In the genomic region with DNA sequence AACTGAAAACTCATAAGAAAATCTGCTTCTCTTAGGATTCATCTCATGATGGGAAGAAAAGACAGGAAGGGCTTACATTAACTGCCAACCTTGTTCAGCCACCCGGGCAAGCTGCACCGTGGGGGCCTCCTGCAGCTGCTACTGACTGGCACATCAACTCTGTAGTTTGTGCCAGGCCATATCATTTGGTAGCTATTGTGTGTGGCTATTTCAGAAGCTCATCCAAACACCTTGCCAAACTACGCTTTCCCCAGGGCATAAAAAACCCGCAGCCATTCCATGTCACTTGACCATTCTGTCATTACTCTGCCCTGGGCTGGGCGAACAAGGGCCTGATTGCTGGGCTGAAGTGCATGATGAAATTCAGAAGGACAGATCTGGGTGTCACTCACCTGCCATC, we compare ENCODE assay signal across 19 mouse cellular contexts.
DNase-seq lines count a peak whose midpoint lies in the region; ATAC-seq and TF ChIP-seq lines count a peak whose summit lies in the region.
"Had no signal": no experiment of that assay in that cellular context is flagged by ENCODE, and none has a peak within 500 bp of the region (broad histone marks: within the 10 kb centered on the region; RNA-seq: fewer than 3 reads in every experiment).

No protein-coding gene starts in this region.

- no peak overlapping the region for H3K4me2 ChIP-seq in hindbrain, postnatal 0 days (ENCODE audit: low read depth, low read length)
- no peak overlapping the region for H3K4me2 ChIP-seq in hindbrain, embryonic 13.5 days
- H3K4me2 ChIP-seq: embryonic facial prominence, embryonic 12.5 days; forebrain, embryonic 12.5 days; intestine, embryonic 15.5 days had no signal

- no peaks in the 10 kb centered on the region for H3K36me3 ChIP-seq in hindbrain, postnatal 0 days (ENCODE audit: insufficient read depth, low read length)
- H3K36me3 ChIP-seq in hindbrain, embryonic 13.5 days, result no peaks in the 10 kb centered on the region
- H3K36me3 ChIP-seq: embryonic facial prominence, embryonic 12.5 days; forebrain, embryonic 12.5 days; heart, embryonic 10.5 days; intestine, embryonic 15.5 days had no signal

- no peak overlapping the region for H3K27ac ChIP-seq in hindbrain, postnatal 0 days
- no peak overlapping the region for H3K27ac ChIP-seq in hindbrain, embryonic 13.5 days
- H3K27ac ChIP-seq: embryonic facial prominence, embryonic 12.5 days; forebrain, embryonic 12.5 days; heart, embryonic 10.5 days; intestine, embryonic 15.5 days had no signal

- no peak overlapping the region for H3K4me3 ChIP-seq in hindbrain, postnatal 0 days (ENCODE audit: low read length)
- H3K4me3 ChIP-seq in hindbrain, embryonic 13.5 days, result no peak overlapping the region
- H3K4me3 ChIP-seq: embryonic facial prominence, embryonic 12.5 days; forebrain, embryonic 12.5 days; heart, embryonic 10.5 days; intestine, embryonic 15.5 days had no signal

- H3K9ac ChIP-seq in hindbrain, postnatal 0 days (replicated peaks; ENCODE audit: low read length), result no peak overlapping the region
- no peak overlapping the region for H3K9ac ChIP-seq in hindbrain, embryonic 13.5 days
- H3K9ac ChIP-seq: embryonic facial prominence, embryonic 12.5 days; forebrain, embryonic 12.5 days; intestine, embryonic 15.5 days had no signal

- WGBS in hindbrain, postnatal 0 days, result 49% methylated on average over 5 of the region's 5 CpGs
- WGBS in hindbrain, embryonic 13.5 days, result 86% methylated on average over 5 of the region's 5 CpGs

- peak; percentile 69 for DNase-seq in cerebellum, adult 11-12 months
- peak; percentile 71 for DNase-seq in hindbrain, postnatal 0 days (ENCODE audit: low spot score)
- peak; percentile 82 for DNase-seq in Muller cell, postnatal 12 days (ENCODE audit: inconsistent ontology term)
- DNase-seq in cerebellum, adult 9-11 months, result peak; percentile 69
- DNase-seq: adrenal gland, adult 2 months; adrenal gland, postnatal 25 days; gastrocnemius, postnatal 10 days; heart, postnatal 10 days; heart, postnatal 4 days; kidney, adult 18-20 months had no signal

- H3K4me1 ChIP-seq in hindbrain, postnatal 0 days (ENCODE audit: insufficient read depth, low read length), result no peaks in the 10 kb centered on the region
- peaks cover 6% of the 10 kb centered on the region; the same call in 1 of the 2 replicates for H3K4me1 ChIP-seq in hindbrain, embryonic 13.5 days (replicated peaks)
- H3K4me1 ChIP-seq: embryonic facial prominence, embryonic 12.5 days; intestine, embryonic 15.5 days had no signal

- no peak for TF ChIP-seq CTCF in hindbrain, postnatal 0 days (IDR thresholded peaks at IDR 0.05; ENCODE audit: low read depth)

- ATAC-seq in cerebellum, adult (ENCODE audit: insufficient number of reproducible peaks, low FRiP score, low TSS enrichment), result no peak
- peak; percentile 80 for ATAC-seq in hindbrain, postnatal 0 days
- ATAC-seq in hindbrain, embryonic 13.5 days (ENCODE audit: low FRiP score), result no peak
- no peak for ATAC-seq in erythroid progenitor cell, adult 5-6 weeks (replicated peaks; ENCODE audit: low FRiP score, poor library complexity, severe bottlenecking)
- no peak for ATAC-seq in megakaryocyte-erythroid progenitor cell, adult 5-6 weeks (replicated peaks; ENCODE audit: low FRiP score, low TSS enrichment, poor library complexity, severe bottlenecking)
- ATAC-seq: forebrain, embryonic 16.5 days; intestine, embryonic 15.5 days had no signal

- H3K27me3 ChIP-seq in hindbrain, postnatal 0 days (ENCODE audit: insufficient read depth, low read length), result no peaks in the 10 kb centered on the region
- no peaks in the 10 kb centered on the region for H3K27me3 ChIP-seq in hindbrain, embryonic 13.5 days
- H3K27me3 ChIP-seq: embryonic facial prominence, embryonic 12.5 days; forebrain, embryonic 12.5 days had no signal

- no peaks in the 10 kb centered on the region for H3K9me3 ChIP-seq in hindbrain, postnatal 0 days (ENCODE audit: low read length)
- no peaks in the 10 kb centered on the region for H3K9me3 ChIP-seq in hindbrain, embryonic 13.5 days
- H3K9me3 ChIP-seq: embryonic facial prominence, embryonic 12.5 days; forebrain, embryonic 12.5 days; heart, embryonic 10.5 days; intestine, embryonic 15.5 days had no signal
